Mouse (Mus musculus): ENCODE data around the gene Timm8b.
A peak's percentile ranks its signal among the peaks of the same experiment; 100 is the strongest.
"Not testable (repeated sequence)": the region's sequence is repeated elsewhere in the genome, so short reads cannot be mapped to it uniquely, and the experiment has no call there.

Timm8b gene

DNA sequence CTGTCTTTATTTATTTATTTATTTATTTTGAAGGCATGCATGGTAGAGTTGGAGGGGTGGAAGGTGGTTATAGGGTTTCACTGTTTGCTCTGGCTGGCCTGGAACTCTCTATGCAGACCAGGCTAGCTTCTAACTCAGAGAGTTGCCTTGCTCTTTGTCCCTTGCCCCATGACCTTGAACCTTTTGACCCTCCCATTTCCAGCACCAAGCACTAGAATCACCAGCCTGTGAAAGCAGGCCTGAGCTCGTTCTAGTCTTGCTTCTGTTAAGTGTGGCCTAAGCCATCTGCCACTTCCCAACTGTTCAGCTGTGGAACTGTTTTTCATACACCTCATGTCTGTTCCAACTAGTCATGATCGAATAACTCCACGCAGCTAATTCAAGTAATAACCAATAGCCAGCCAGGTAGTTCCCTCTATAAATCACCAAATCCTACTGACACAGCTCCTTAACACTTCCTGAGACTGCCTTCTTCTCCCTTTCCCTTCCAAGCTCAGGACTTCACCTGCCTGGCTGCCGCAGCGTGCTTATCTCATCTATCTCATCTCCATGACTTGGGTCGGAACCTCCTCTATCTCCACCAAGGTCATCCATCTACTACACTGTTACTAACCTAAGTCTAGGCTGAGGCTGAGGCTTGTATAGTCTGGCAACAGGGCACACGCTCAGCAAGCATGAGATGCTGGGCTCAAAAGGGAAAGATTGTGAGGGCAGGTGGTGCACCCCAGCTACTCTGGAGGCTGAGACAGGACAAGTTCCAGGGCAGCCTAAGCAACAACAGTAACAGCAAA, 1.5 kb upstream of the Timm8b start:
- no peak for DNase-seq (ENCODE audit: low read depth, low spot score)

DNA sequence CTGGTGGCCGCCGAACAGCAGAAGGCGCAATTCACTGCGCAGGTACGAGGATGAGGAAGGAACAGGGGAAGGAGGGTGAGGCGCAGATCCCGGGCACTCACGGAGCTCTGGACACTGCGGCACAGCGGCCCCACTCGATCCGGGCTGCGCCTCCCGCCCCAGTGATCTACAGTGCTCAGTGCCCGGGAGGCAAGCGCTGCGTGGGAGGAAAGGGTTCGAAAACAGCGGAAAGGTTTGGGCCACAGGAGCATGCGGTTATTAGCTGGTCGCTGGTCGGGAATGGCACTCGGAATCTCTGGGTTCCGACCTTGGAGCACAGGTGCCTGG, 251 bp downstream of the Timm8b start:
- no peak for DNase-seq (ENCODE audit: low read depth, low spot score)

DNA sequence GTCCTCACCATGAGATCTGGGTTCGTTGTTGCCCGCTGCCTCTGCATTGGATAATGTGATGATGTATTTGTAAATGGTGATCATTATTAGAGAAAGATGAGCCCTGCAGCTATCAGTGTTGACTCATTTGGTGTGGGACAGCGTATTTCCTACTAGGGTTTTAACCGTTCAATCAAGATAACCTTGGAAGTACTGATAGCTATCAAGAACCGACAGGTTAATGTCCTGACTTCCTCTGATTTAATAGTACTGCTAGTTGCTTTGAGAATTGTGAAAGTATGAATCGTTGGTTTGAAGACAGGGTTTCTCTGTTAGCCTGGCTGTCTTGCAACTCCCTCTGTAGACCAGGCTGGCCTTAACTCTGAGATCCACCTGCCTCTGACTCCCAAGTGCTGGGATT, 628 bp downstream of the Timm8b start:
- peak; percentile 19 for DNase-seq (ENCODE audit: low read depth, low spot score)

DNA sequence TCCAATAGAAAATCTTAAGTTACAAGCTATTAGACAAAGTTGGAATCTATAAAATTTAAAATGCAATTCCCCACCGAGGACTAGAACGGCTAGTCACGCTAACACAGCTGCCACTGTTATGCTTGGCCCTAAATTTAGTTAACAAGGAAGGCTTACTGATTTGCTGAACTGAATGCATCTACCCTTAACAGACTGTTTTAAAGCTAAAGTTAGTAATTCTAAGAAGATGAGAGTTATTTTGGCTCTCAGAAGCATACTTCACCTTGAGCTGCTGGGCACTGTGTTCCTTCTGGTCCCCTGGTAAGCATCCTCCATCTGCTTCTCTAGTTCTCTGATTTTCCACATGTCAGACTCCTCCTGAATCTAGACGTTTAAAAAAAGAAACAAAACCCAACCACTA, 8.4 kb downstream of the Timm8b start:
- DNase-seq (ENCODE audit: low read depth, low spot score): no peak

DNA sequence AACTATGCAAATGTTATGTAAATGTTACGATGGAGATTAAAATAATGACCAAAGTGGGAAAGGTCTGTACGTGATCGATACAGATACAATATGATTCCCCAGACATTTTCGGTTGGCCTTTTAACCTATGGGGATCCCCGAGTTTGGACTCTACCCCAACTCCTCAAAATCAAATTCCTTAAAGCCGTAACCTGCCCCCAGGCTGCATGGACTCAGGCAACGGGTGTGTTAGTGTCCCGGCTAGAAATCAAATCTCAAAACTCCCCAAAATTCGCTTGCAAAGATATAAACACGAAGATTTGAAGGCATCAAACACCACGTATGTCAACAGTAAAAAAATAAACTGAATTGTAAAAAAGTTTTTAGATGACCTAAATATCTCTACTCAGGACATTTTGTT, 12.5 kb downstream of the Timm8b start:
- no peak for DNase-seq (ENCODE audit: low read depth, low spot score)

DNA sequence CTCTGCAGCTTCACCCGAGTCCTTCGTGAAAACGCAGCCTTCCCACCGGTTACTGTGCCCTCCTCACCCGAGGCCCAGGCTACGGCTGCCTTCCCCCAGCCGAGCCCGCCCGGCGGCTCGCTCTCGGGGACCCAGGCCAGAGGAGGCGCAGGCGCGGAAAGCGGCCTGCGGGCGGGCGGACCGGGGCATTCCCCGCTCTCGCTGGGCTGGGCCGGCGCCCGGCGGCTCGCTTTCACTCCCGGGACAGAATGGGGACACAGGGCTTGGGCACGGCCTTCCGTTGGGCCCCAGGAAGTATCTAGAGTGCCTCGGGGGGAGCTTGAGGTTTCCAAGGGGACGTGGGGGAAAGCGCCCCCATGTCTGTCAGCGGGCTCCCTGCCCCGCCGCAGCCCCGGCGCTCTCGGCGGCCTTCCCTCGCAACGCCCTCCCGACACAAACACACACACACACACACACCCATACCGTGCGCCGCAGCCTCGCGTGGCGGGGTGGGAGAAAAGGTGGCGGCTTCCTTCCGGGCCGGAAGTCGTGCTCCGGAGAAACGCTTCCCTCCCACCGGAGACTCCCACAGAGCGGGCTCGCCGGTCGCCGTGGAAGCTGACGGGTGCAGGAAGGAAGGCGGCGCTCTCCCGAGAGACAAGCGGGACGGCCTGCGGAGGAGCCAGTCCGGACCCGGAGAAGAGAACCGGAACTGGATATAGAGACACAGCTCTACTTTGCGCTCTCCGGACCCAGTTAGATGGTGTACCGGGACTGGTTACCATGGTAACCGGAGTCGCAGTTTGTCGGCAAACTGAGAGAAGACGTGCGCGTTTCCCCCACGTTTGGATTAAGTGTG, 13.3 kb downstream of the Timm8b start, which contains the start of the genes Pih1d2 and Nkapd1:
TSS of gene Pih1d2 (plus strand) at position 556 of the 838 bp plus-strand sequence.
TSS of gene Nkapd1 (minus strand) at position 699 of the 838 bp plus-strand sequence.
- DNase-seq (ENCODE audit: low read depth, low spot score): peak; percentile 94

DNA sequence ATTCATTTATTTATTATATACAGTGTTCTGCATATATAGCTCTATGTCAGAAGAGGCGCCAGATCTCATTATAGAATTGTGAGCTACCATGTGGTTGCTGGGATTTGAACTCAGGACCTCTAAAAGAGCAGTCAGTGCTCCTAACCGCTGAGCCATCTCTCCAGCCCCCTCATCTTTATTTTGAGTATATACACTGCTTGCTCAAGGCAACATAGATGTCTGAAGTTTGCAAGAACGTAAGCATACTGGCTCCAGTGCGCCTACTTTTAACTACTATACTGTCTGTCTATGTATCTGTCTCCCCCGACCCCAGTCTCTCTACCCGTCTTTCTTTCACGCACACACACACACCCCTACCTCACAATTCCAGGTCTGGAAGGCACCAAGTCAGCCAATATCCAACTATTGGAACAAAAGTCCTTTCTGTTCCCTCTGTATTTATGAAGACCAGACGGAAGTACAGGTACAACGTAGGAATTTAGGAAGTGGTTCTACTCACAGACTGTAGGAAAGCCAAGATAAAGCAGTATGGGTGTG, 14.2 kb downstream of the Timm8b start:
- DNase-seq (ENCODE audit: low read depth, low spot score): no peak

DNA sequence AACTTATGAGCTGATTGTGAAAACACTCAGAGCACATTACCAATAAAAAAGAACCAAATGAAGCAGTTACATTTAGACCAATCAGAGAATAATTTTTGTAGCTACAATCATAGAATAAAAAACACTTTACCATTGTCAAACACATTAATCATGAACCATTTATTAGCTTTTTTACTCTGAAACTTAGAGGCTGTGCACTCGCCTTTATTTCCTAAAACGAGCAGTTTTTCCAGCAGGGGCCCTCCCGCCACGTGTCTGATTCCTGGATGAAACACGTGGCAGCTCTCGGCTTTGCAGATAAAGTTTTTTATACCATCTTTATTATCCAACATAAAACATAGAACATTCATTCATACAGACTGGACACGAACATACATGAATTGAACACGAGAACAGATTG, 27.2 kb downstream of the Timm8b start:
- not testable (repeated sequence) for DNase-seq (ENCODE audit: low read depth, low spot score)

DNA sequence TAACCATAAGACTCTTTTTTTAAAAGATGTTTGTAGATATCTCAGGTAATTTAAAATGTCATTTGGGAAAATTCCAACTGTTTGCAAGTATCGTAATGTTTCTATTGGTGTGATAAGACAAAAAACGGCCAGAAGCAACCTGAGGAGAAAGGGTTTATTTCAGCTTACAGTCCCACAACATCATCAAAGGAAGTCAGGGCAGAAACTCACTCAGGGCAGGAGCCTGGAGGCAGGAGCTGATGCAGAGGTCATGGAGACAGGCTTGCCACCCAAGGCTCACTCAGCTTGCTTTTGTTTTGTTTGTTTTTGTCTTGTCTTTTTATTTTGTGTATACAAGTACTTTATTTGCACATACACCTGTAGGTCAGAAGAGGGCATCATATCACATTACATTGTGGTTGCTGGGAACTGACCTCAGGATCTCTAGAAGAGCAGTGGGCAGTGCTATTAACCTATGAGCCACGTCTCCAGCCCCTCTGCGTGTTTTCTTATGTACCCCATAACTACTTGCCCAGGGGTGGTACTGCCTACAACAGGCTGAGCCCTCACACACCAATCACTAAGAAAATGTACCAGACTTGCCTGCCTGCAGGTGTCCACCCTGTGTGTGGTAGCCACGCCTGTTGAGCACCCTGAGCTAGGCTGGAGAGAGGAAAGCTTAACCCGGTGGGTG, 28.4 kb downstream of the Timm8b start:
- DNase-seq (ENCODE audit: low read depth, low spot score): no peak

DNA sequence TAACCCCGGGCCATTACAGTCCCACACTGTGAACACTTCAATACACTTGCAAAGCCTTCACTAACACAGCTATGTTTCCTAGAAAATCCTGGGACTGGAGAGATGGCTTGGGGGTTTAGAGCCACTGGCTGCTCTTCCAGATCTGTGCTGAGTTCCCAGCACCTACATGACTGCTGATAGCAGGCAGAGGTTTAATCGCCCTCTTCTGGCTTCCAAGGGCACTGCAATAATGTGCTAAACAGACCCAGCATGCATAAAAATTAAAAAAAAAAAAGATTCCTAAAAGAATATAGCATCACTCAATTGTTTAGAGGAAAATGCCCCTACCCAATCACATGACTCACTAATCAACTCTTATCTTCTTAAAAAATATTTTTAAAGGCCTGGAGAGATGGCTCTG, 29.3 kb downstream of the Timm8b start:
- peak; percentile 71 for DNase-seq (ENCODE audit: low read depth, low spot score)

DNA sequence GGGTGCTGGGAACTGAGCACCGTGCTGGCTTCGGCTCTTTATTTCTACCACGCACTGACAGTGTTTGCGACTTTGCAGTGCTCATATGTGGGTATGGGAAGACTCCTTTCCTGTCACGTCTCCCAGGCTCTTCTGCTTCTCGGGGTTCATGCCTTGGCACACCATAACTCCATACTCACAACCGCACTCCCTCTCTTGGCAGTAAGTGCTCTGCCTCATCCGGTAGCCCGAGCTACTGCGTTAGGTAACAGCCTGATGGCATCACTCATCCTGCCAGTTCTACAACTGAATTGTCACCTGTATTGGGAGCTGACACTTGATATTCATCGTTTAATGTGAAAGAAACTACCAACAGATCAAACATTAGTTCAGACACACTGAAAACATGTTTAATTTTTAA, 30.6 kb downstream of the Timm8b start:
- no peak for DNase-seq (ENCODE audit: low read depth, low spot score)

DNA sequence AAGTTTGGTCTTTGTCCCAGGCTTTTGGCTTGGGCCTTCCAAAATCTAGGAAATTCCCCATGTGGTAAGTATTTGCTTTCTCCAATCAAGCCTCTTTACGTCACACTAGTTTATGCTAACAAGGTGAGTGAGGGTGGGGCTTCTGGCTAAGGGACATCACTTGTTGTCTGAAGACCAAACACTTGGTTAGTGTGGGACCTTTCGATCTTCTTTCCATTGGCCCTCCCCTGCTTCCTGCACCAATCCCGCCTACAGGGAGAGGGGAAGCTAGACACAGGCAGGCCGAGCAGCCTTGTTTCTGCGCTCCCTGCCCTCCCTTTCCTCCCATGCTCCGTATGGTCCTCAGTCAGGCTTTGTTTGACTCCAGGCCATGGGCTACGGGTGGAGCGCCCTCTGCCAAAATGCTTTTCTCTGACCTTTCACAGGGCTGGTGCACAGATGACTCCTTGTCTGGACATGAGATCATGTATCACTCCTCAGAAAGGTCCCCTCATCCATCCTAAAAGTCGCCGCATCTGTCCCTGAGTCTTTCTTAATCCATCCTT, 43.2 kb downstream of the Timm8b start:
- DNase-seq (ENCODE audit: low read depth, low spot score): no peak

DNA sequence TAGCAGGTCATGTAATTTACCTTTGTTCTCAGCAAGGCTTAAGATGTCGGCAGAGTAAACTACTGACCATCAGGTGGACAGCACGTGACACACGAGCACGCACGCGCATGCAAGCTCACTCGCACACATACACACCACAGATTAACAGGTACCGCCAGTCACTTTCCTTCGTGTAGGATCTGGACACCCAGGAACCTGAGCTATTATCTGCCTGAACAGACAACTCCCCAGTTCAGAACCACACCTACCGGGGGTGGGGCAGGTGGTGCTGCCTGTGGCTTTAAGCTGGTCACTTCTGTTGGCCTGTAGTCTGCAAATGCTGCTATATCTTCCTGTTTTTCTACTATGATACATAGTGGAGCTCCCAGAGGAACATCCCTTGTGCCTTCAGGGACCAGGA, 46.8 kb downstream of the Timm8b start:
- DNase-seq (ENCODE audit: low read depth, low spot score): no peak
